Mouse (Mus musculus) myocyte (in vitro differentiated cells): Measurements from ENCODE around the gene Ssbp2. TPM values are rescaled to one million over a fixed set of nuclear protein-coding genes. Genes with fewer than 3 reads are reported as not detected.

Source experiments
- H3K27me3 ChIP-seq: one replicate; pipeline ENCODE4 v1.6.1; 2011; ENCODE audit not compliant: control insufficient read depth, insufficient read depth, insufficient read length
- H3K36me3 ChIP-seq: one replicate; pipeline ENCODE4 v1.6.1; 2011; ENCODE audit not compliant: control insufficient read depth, insufficient read depth
- H3K4me2 ChIP-seq: one replicate; pipeline ENCODE4 v1.6.1; 2011; ENCODE audit warnings: low read depth, control low read depth
- H3K4me3 ChIP-seq: one replicate; pipeline ENCODE4 v1.5.1; 2011; ENCODE audit warnings: mild to moderate bottlenecking, control low read depth, moderate library complexity
- H3K79me2 ChIP-seq: one replicate; pipeline ENCODE4 v1.6.1; 2011; ENCODE audit not compliant: control insufficient read depth, insufficient read depth
- H3ac ChIP-seq: one replicate; pipeline ENCODE4 v1.6.1; 2011; ENCODE audit not compliant: control insufficient read depth, insufficient read length
- CEBPB ChIP-seq: IDR thresholded peaks from 2 replicates; pipeline ENCODE4 v1.6.1; 2011; ENCODE audit warnings: mild to moderate bottlenecking, moderate library complexity; ENCODE audit not compliant: poor library complexity, insufficient read depth, severe bottlenecking
- E2F4 ChIP-seq: IDR thresholded peaks from one replicate; pipeline ENCODE4 v1.6.1; 2011; ENCODE audit warnings: mild to moderate bottlenecking, control low read depth, moderate library complexity; ENCODE audit not compliant: insufficient read depth
- MAX ChIP-seq: IDR thresholded peaks from one replicate; pipeline ENCODE4 v1.6.1; 2011; ENCODE audit warnings: low read depth, mild to moderate bottlenecking, control low read depth
- MYOD1 ChIP-seq, 3 experiments: IDR thresholded peaks; one replicate each; pipeline ENCODE4 v1.6.1; 2011; ENCODE audit warnings: control low read depth in 2 of 3, low read depth in 2 of 3, mild to moderate bottlenecking in 2 of 3, moderate library complexity in 1 of 3; ENCODE audit not compliant: insufficient read length in 2 of 3, control insufficient read depth in 1 of 3
- MYOG ChIP-seq, 3 experiments: IDR thresholded peaks; one replicate each; pipeline ENCODE4 v1.6.1; 2011; ENCODE audit warnings: control low read depth in 2 of 3, low read depth in 2 of 3, mild to moderate bottlenecking in 2 of 3; ENCODE audit not compliant: insufficient read length in 2 of 3, control insufficient read depth in 1 of 3, insufficient read depth in 1 of 3
- POLR2A ChIP-seq: IDR thresholded peaks from one replicate; pipeline ENCODE4 v1.6.1; 2011; ENCODE audit warnings: low read depth, mild to moderate bottlenecking, control low read depth, moderate library complexity; ENCODE audit not compliant: insufficient read length
- POLR2AphosphoS2 ChIP-seq: IDR thresholded peaks from one replicate; pipeline ENCODE4 v1.6.1; 2011; ENCODE audit warnings: low read depth, control low read depth; ENCODE audit not compliant: insufficient read length
- REST ChIP-seq: IDR thresholded peaks from one replicate; pipeline ENCODE4 v1.6.1; 2011; ENCODE audit warnings: mild to moderate bottlenecking, control low read depth, moderate library complexity; ENCODE audit not compliant: insufficient read depth, insufficient read length
- SRF ChIP-seq: IDR thresholded peaks from one replicate; pipeline ENCODE4 v1.6.1; 2011; ENCODE audit warnings: low read depth; ENCODE audit not compliant: control insufficient read depth, insufficient read length
- TCF12 ChIP-seq: IDR thresholded peaks from one replicate; pipeline ENCODE4 v1.6.1; 2011; ENCODE audit warnings: mild to moderate bottlenecking, control low read depth; ENCODE audit not compliant: poor library complexity, insufficient read depth, severe bottlenecking
- TCF3 ChIP-seq: IDR thresholded peaks from one replicate; pipeline ENCODE4 v1.6.1; 2011; ENCODE audit warnings: low read depth, control low read depth; ENCODE audit not compliant: insufficient read length
- USF1 ChIP-seq: IDR thresholded peaks from one replicate; pipeline ENCODE4 v1.6.1; 2011; ENCODE audit warnings: low read depth, mild to moderate bottlenecking, control low read depth, moderate library complexity
- polyA plus RNA-seq: library from polyadenylated mRNA; unstranded; fragments of >200 nt; fragmentation: generic; extraction: Trizol; gene quantifications from one replicate; pipeline ENCODE4 v1.2.1, GENCODE M21; 2012; ENCODE audit warnings: missing spikeins

Gene Ssbp2
- polyA plus RNA-seq, 1 experiment, result 52.1 TPM

- peak overlapping the region; percentile 30 for H3K4me3 ChIP-seq
- no peaks in the 10 kb centered on the region for H3K36me3 ChIP-seq
- H3K27me3 ChIP-seq, result no peaks in the 10 kb centered on the region
- peak overlapping the region; percentile 99 for H3ac ChIP-seq
- TF ChIP-seq MAX (no peak), CEBPB (no peak), MYOG (IDR thresholded peaks at IDR 0.05; ENCODE audit: control insufficient read depth in 1 of 3, insufficient read depth in 1 of 3, insufficient read length in 2 of 3, low read depth in 2 of 3) (peak in 2 of 3 experiments; percentile 80 to 88), SRF (no peak), MYOD1 (IDR thresholded peaks at IDR 0.05; ENCODE audit: control insufficient read depth in 1 of 3, insufficient read length in 2 of 3, low read depth in 2 of 3) (peak in 2 of 3 experiments; percentile 98), TCF3 (peak; percentile 46), POLR2A (peak; percentile 98), TCF12 (no peak), POLR2AphosphoS2 (peak; percentile 96)
- peaks cover 35% of the 10 kb centered on the region for H3K79me2 ChIP-seq
- peak overlapping the region; percentile 77 for H3K4me2 ChIP-seq
Observed at GRCm38 (mm10) chr13:91460621-91461284, 670 bp downstream of the Ssbp2 start.

- Histone ChIP-seq H3K27me3 (no peaks in the 10 kb centered on the region), H3K36me3 (no peaks in the 10 kb centered on the region), H3K4me3 (peak overlapping the region; percentile 30), H3ac (peak overlapping the region; percentile 99), H3K79me2 (peaks cover 40% of the 10 kb centered on the region), H3K4me2 (peak overlapping the region; percentile 3)
- TF ChIP-seq MAX (no peak), REST (no peak), MYOD1 (IDR thresholded peaks at IDR 0.05; ENCODE audit: control insufficient read depth in 1 of 3, insufficient read length in 2 of 3, low read depth in 2 of 3) (no peak), TCF3 (no peak), CEBPB (no peak), POLR2A (no peak), E2F4 (no peak), MYOG (IDR thresholded peaks at IDR 0.05; ENCODE audit: control insufficient read depth in 1 of 3, insufficient read depth in 1 of 3, insufficient read length in 2 of 3, low read depth in 2 of 3) (no peak), USF1 (no peak), TCF12 (no peak), SRF (no peak), POLR2AphosphoS2 (no peak)
Observed at GRCm38 (mm10) chr13:91461299-91461698, 1.2 kb downstream of the Ssbp2 start.

- Histone ChIP-seq H3K4me2 (peak overlapping the region; percentile 53), H3K36me3 (no peaks in the 10 kb centered on the region), H3ac (peak overlapping the region; percentile 99), H3K27me3 (no peaks in the 10 kb centered on the region), H3K79me2 (peaks cover 45% of the 10 kb centered on the region), H3K4me3 (peak overlapping the region; percentile 30)
- no peak for TF ChIP-seq SRF
- TF ChIP-seq MYOD1 (IDR thresholded peaks at IDR 0.05; ENCODE audit: control insufficient read depth in 1 of 3, insufficient read length in 2 of 3, low read depth in 2 of 3), result peak in 1 of 3 experiments; percentile 30
- TF ChIP-seq TCF3, result no peak
- peak; percentile 19 for TF ChIP-seq POLR2A
Observed at GRCm38 (mm10) chr13:91461711-91462351, 1.7 kb downstream of the Ssbp2 start.

GRCm38 (mm10) chr13:91462395-91462794, 2.3 kb downstream of the Ssbp2 start:
- no peak for TF ChIP-seq POLR2A
- TF ChIP-seq CEBPB, result no peak
- no peak for TF ChIP-seq MYOD1 (IDR thresholded peaks at IDR 0.05; ENCODE audit: control insufficient read depth in 1 of 3, insufficient read length in 2 of 3, low read depth in 2 of 3)
- TF ChIP-seq TCF3, result no peak
- TF ChIP-seq SRF, result no peak
- no peak for TF ChIP-seq TCF12
- no peak for TF ChIP-seq POLR2AphosphoS2
- no peak for TF ChIP-seq REST
- TF ChIP-seq USF1, result no peak
- TF ChIP-seq MYOG (IDR thresholded peaks at IDR 0.05; ENCODE audit: control insufficient read depth in 1 of 3, insufficient read depth in 1 of 3, insufficient read length in 2 of 3, low read depth in 2 of 3), result no peak
- no peak for TF ChIP-seq E2F4
- no peak for TF ChIP-seq MAX
- H3ac ChIP-seq, result peak overlapping the region; percentile 99
- H3K4me2 ChIP-seq, result peak overlapping the region; percentile 53
- no peaks in the 10 kb centered on the region for H3K36me3 ChIP-seq
- H3K27me3 ChIP-seq, result no peaks in the 10 kb centered on the region
- H3K79me2 ChIP-seq, result peaks cover 50% of the 10 kb centered on the region
- peak overlapping the region; percentile 30 for H3K4me3 ChIP-seq
